Mouse (Mus musculus): ENCODE measurements around the gene Asgr1. TPM values are rescaled to one million over a fixed set of nuclear protein-coding genes. Genes with fewer than 3 reads are reported as not detected.

The Asgr1 gene
- polyA plus RNA-seq, 1 experiment from 2014 or later = 0.46 TPM

DNA sequence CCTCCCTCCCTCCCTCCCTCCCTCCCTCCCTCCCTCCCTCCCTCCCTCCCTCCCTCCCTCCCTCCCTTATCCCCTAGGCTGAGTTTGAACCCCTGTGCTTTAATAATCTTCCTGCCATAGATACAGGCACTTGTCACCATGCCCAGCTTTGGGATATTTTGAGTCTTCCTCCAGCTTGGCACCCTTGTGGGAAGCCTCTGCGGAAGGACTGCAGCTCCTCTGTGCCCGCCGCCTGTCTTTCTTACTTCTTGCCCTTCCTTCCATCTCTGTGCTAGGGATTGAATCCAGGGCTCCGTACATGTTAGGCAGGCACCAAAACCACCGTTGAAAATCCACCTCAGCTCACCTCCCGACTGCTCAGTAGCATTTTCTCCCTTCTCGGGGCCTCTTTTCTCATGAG lies 13.7 kb upstream of the Asgr1 start:
- WGBS = 93% methylated on average over 7 of the region's 7 CpGs
- DNase-seq (ENCODE audit: low spot score) = no peak
- H3K4me1 ChIP-seq (ENCODE audit: control insufficient read depth, insufficient read depth, low read length) = no peaks in the 10 kb centered on the region
- H3K4me3 ChIP-seq (ENCODE audit: low read depth, low read length) = no peak overlapping the region
- no peak overlapping the region for H3K4me2 ChIP-seq (ENCODE audit: low read depth, low read length)
- H3K36me3 ChIP-seq (replicated peaks; ENCODE audit: control insufficient read depth, insufficient read depth, low read depth, low read length) = peaks cover 2% of the 10 kb centered on the region
- H3K9ac ChIP-seq (replicated peaks; ENCODE audit: low read length) = no peak overlapping the region
- H3K27me3 ChIP-seq (ENCODE audit: control insufficient read depth, insufficient read depth, low read length) = no peaks in the 10 kb centered on the region
- no peak for ATAC-seq (replicated peaks; ENCODE audit: insufficient number of reproducible peaks, low FRiP score, low TSS enrichment, low read depth)
- H3K27ac ChIP-seq (replicated peaks; ENCODE audit: low read depth, low read length) = no peak overlapping the region
- no peaks in the 10 kb centered on the region for H3K9me3 ChIP-seq (replicated peaks; ENCODE audit: control insufficient read depth, low read length)

DNA sequence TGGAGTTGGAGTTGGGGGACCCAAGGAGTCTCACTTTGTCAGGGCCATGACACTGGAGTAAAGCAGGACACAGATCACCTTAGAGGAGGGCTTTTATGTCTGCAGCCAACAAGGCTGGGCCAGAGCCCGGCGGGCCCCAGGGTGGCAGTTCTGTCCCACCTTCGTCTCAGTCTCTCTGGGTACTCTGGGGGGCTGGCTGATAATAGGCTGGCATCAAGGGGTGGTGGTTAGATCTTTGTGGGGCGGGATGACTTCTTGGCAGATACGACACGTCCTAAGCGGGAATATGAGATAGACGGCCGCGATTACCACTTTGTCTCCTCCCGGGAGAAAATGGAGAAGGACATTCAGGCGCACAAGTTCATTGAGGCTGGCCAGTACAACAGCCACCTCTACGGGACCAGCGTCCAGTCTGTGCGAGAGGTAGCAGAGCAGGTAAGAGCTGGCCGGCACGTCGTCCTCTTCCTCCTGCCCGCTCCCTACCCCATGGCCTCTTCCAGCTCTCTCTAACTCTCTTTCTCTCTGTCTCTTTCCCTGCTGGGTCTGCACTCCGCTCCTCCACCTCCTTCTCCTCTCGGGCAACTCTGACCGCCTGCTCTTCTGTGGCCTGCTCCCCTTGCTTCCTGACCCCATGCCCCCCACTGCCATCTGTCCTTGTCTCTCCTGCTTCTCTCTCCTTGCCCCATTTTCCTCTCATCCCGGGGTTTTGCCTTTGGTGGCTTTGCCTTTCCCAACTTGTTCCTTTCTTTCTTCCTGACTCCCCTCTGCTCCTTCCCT lies 11.4 kb upstream of the Asgr1 start:
- no peak overlapping the region for H3K4me3 ChIP-seq (ENCODE audit: low read depth, low read length)
- no peaks in the 10 kb centered on the region for H3K9me3 ChIP-seq (replicated peaks; ENCODE audit: control insufficient read depth, low read length)
- H3K27ac ChIP-seq (replicated peaks; ENCODE audit: low read depth, low read length) = no peak overlapping the region
- H3K36me3 ChIP-seq (replicated peaks; ENCODE audit: control insufficient read depth, insufficient read depth, low read depth, low read length) = peaks cover 2% of the 10 kb centered on the region
- H3K27me3 ChIP-seq (ENCODE audit: control insufficient read depth, insufficient read depth, low read length) = no peaks in the 10 kb centered on the region
- DNase-seq (ENCODE audit: low spot score) (no peak), ATAC-seq (replicated peaks; ENCODE audit: insufficient number of reproducible peaks, low FRiP score, low TSS enrichment, low read depth) (no peak)
- no peak overlapping the region for H3K9ac ChIP-seq (replicated peaks; ENCODE audit: low read length)
- H3K4me1 ChIP-seq (ENCODE audit: control insufficient read depth, insufficient read depth, low read length) = no peaks in the 10 kb centered on the region
- 90% methylated on average over 23 of the region's 23 CpGs for WGBS
- no peak overlapping the region for H3K4me2 ChIP-seq (ENCODE audit: low read depth, low read length)

DNA sequence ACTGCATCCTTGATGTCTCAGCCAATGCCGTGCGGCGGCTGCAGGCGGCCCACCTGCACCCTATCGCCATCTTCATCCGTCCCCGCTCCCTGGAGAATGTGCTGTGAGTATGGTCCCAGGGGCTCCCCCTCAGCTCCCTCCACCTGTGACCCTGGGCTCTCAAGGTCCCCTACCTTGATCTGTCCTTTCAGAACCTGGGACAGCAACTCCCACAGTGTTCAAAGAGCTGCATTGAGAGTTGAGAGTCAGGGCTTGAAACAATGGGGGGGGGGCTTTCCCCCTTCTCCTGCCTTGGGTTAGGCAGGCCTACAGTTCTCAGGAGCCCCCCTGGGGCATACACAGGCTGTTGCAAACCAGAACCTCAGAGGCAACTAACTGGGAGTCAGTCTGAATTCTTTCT lies 10.2 kb upstream of the Asgr1 start:
- no peaks in the 10 kb centered on the region for H3K27me3 ChIP-seq (ENCODE audit: control insufficient read depth, insufficient read depth, low read length)
- H3K9me3 ChIP-seq (replicated peaks; ENCODE audit: control insufficient read depth, low read length) = no peaks in the 10 kb centered on the region
- H3K4me2 ChIP-seq (ENCODE audit: low read depth, low read length) = no peak overlapping the region
- ATAC-seq (replicated peaks; ENCODE audit: insufficient number of reproducible peaks, low FRiP score, low TSS enrichment, low read depth) (no peak), DNase-seq (ENCODE audit: low spot score) (no peak)
- 86% methylated on average over 7 of the region's 7 CpGs for WGBS
- H3K4me3 ChIP-seq (ENCODE audit: low read depth, low read length) = no peak overlapping the region
- H3K27ac ChIP-seq (replicated peaks; ENCODE audit: low read depth, low read length) = no peak overlapping the region
- H3K36me3 ChIP-seq (replicated peaks; ENCODE audit: control insufficient read depth, insufficient read depth, low read depth, low read length) = peaks cover 2% of the 10 kb centered on the region
- no peaks in the 10 kb centered on the region for H3K4me1 ChIP-seq (ENCODE audit: control insufficient read depth, insufficient read depth, low read length)
- H3K9ac ChIP-seq (replicated peaks; ENCODE audit: low read length) = no peak overlapping the region

DNA sequence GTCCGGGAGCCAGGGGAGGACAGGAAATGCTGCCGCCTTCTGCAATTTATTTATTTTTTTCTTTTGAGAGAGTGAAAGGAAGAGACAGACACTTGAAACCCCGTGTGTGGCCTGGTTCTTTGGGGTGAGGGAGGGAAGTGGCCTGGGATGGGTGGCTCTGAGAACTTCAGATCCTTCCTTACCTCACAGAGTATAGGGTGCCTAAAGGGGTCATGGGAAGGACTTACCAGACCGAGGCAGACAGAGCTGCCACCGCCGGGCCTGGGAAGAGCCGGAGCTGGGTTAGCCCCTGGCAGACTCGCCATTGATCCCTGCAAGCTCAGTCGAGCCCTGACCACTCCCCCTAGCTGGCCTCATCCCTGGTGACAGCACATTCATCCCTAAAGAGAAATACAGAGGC lies 8.4 kb upstream of the Asgr1 start:
- no peak for DNase-seq (ENCODE audit: low spot score)
- no peak overlapping the region; the same call in 1 of the 2 replicates for H3K27ac ChIP-seq (replicated peaks; ENCODE audit: low read depth, low read length)
- H3K36me3 ChIP-seq (replicated peaks; ENCODE audit: control insufficient read depth, insufficient read depth, low read depth, low read length) = peaks cover 2% of the 10 kb centered on the region; the same call in 1 of the 2 replicates
- H3K4me1 ChIP-seq (ENCODE audit: control insufficient read depth, insufficient read depth, low read length) = no peaks in the 10 kb centered on the region
- no peak overlapping the region for H3K4me3 ChIP-seq (ENCODE audit: low read depth, low read length)
- H3K4me2 ChIP-seq (ENCODE audit: low read depth, low read length) = no peak overlapping the region
- 12% methylated on average over 9 of the region's 9 CpGs for WGBS
- ATAC-seq (replicated peaks; ENCODE audit: insufficient number of reproducible peaks, low FRiP score, low TSS enrichment, low read depth) = no peak; the same call in 1 of the 2 replicates
- 0 out of 2 replicates have a peak overlapping the region, but pooled peaks have one; percentile 8 for H3K9ac ChIP-seq (replicated peaks; ENCODE audit: low read length)
- no peaks in the 10 kb centered on the region for H3K9me3 ChIP-seq (replicated peaks; ENCODE audit: control insufficient read depth, low read length)
- H3K27me3 ChIP-seq (ENCODE audit: control insufficient read depth, insufficient read depth, low read length) = no peaks in the 10 kb centered on the region

DNA sequence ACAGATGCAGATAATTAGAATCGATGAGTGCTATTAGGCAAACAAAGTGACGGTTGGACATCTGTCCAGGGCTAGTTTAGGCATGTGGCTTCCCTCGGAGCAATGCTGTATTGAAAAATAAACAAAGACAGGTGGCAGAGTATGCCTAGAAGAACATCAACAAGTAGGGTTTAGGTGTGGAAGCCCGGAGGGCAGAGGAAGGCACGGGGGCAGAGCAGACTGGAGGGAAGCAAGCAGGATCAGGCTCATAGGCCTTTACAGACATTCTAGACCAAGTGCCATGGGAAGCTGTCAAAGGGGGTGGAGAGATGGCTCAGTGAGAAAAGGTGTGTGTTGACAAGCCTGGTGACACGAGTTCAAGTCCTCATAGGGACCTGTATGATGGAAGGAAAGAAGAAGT lies 4.5 kb upstream of the Asgr1 start:
- no peak overlapping the region for H3K4me2 ChIP-seq (ENCODE audit: low read depth, low read length)
- H3K36me3 ChIP-seq (replicated peaks; ENCODE audit: control insufficient read depth, insufficient read depth, low read depth, low read length) = no peaks in the 10 kb centered on the region
- H3K9ac ChIP-seq (replicated peaks; ENCODE audit: low read length) = no peak overlapping the region
- no peak for DNase-seq (ENCODE audit: low spot score)
- no peaks in the 10 kb centered on the region for H3K27me3 ChIP-seq (ENCODE audit: control insufficient read depth, insufficient read depth, low read length)
- no peak for ATAC-seq (replicated peaks; ENCODE audit: insufficient number of reproducible peaks, low FRiP score, low TSS enrichment, low read depth)
- H3K4me3 ChIP-seq (ENCODE audit: low read depth, low read length) = no peak overlapping the region
- H3K9me3 ChIP-seq (replicated peaks; ENCODE audit: control insufficient read depth, low read length) = no peaks in the 10 kb centered on the region
- H3K4me1 ChIP-seq (ENCODE audit: control insufficient read depth, insufficient read depth, low read length) = no peaks in the 10 kb centered on the region
- WGBS = 52% methylated on average over 6 of the region's 6 CpGs
- H3K27ac ChIP-seq (replicated peaks; ENCODE audit: low read depth, low read length) = no peak overlapping the region

DNA sequence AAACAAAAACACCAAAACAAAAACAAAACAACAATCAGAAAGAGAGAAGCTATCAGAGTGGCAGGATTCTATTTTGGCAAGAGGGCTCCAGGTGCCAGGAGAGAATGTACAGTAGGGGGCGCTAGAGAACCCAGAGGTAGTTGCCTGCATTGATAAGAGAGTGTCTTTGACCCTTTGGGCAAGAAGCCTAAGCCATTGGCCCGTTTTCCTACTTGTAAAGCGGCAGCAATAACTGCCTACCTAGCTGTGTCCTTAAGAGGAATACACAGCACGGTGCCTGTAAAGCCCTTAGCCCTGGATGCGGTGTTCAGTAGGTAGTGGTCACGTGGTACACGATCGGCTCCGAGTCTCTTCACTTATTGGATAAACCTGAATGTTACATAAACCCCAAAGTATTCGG lies 4.1 kb upstream of the Asgr1 start:
- Histone ChIP-seq H3K36me3 (replicated peaks; ENCODE audit: control insufficient read depth, insufficient read depth, low read depth, low read length) (no peaks in the 10 kb centered on the region), H3K9me3 (replicated peaks; ENCODE audit: control insufficient read depth, low read length) (no peaks in the 10 kb centered on the region), H3K4me2 (ENCODE audit: low read depth, low read length) (no peak overlapping the region), H3K4me1 (ENCODE audit: control insufficient read depth, insufficient read depth, low read length) (no peaks in the 10 kb centered on the region), H3K27me3 (ENCODE audit: control insufficient read depth, insufficient read depth, low read length) (no peaks in the 10 kb centered on the region), H3K4me3 (ENCODE audit: low read depth, low read length) (no peak overlapping the region), H3K27ac (replicated peaks; ENCODE audit: low read depth, low read length) (no peak overlapping the region), H3K9ac (replicated peaks; ENCODE audit: low read length) (no peak overlapping the region)
- DNase-seq (ENCODE audit: low spot score) (no peak), ATAC-seq (replicated peaks; ENCODE audit: insufficient number of reproducible peaks, low FRiP score, low TSS enrichment, low read depth) (no peak)
- 60% methylated on average over 10 of the region's 10 CpGs for WGBS

DNA sequence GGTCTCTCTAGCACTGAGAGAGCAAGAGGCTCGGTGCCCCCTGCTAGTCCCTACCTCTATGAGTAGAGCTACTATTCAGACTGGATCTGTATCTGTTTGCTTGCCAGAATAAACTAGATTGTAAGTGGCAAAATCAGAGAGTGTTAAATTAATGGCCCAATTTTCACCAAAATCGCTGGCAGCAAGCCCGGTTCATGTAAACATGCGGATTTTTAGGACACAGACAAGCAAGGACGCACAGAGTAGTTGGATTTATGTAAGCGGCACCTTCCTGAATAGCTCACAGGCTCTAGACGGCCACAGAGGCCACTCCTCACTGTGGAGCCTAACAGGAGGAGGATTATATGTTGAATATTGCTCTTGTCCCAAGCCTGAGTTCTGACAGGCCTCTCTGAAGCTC lies 729 bp upstream of the Asgr1 start:
- no peak overlapping the region for H3K4me2 ChIP-seq (ENCODE audit: low read depth, low read length)
- no peaks in the 10 kb centered on the region for H3K4me1 ChIP-seq (ENCODE audit: control insufficient read depth, insufficient read depth, low read length)
- H3K4me3 ChIP-seq (ENCODE audit: low read depth, low read length) = no peak overlapping the region
- H3K36me3 ChIP-seq (replicated peaks; ENCODE audit: control insufficient read depth, insufficient read depth, low read depth, low read length) = no peaks in the 10 kb centered on the region
- no peak overlapping the region for H3K27ac ChIP-seq (replicated peaks; ENCODE audit: low read depth, low read length)
- 76% methylated on average over 7 of the region's 7 CpGs for WGBS
- ATAC-seq (replicated peaks; ENCODE audit: insufficient number of reproducible peaks, low FRiP score, low TSS enrichment, low read depth) = no peak
- no peaks in the 10 kb centered on the region for H3K9me3 ChIP-seq (replicated peaks; ENCODE audit: control insufficient read depth, low read length)
- DNase-seq (ENCODE audit: low spot score) = no peak
- H3K27me3 ChIP-seq (ENCODE audit: control insufficient read depth, insufficient read depth, low read length) = no peaks in the 10 kb centered on the region
- H3K9ac ChIP-seq (replicated peaks; ENCODE audit: low read length) = no peak overlapping the region

DNA sequence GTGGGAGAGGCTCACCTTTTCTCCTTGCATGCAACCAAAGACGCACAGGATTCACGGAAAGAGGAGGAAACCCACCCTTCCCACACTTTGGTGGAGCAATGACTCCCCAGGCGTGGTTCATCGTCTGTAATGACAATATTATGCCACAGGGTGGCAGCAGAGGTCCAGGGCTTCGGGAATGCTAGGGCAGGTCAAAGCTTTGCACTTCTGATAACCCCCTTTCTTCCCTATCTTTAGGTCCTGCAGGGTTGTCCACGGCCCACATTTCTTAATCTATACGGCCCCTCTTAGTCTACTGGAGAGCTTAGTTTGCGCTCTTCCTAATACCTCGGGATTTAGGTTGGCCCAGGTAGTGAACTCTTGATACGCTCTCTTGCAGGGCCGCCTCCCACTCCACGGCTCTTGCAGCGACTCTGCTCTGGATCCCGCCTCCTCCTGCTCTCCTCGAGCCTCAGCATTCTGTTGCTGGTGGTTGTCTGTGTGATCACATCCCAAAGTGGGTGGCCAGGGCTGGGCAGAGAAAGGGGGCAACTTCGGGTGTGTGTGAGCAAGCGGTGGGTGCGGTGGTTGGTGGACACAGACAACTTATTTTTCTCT lies 1.8 kb downstream of the Asgr1 start:
- 30% methylated on average over 18 of the region's 18 CpGs for WGBS

More for the DNA sequence above, 1.8 kb downstream of the Asgr1 start:
- Histone ChIP-seq H3K36me3 (replicated peaks; ENCODE audit: control insufficient read depth, insufficient read depth, low read depth, low read length) (no peaks in the 10 kb centered on the region), H3K4me2 (ENCODE audit: low read depth, low read length) (no peak overlapping the region), H3K9me3 (replicated peaks; ENCODE audit: control insufficient read depth, low read length) (no peaks in the 10 kb centered on the region), H3K9ac (replicated peaks; ENCODE audit: low read length) (no peak overlapping the region; the same call in 1 of the 2 replicates), H3K4me3 (ENCODE audit: low read depth, low read length) (no peak overlapping the region), H3K4me1 (ENCODE audit: control insufficient read depth, insufficient read depth, low read length) (no peaks in the 10 kb centered on the region), H3K27ac (replicated peaks; ENCODE audit: low read depth, low read length) (no peak overlapping the region), H3K27me3 (ENCODE audit: control insufficient read depth, insufficient read depth, low read length) (no peaks in the 10 kb centered on the region)
- ATAC-seq (replicated peaks; ENCODE audit: insufficient number of reproducible peaks, low FRiP score, low TSS enrichment, low read depth) = peak; percentile 51
- DNase-seq (ENCODE audit: low spot score) = peak; percentile 82
